Mouse (Mus musculus): ENCODE results near the gene Lamtor3.
"Not testable (repeated sequence)": the region's sequence is repeated elsewhere in the genome, so short reads cannot be mapped to it uniquely, and the experiment has no call there.

Lamtor3 gene

GRCm38 (mm10) chr3:137933986-137934385, 15.7 kb downstream of the Lamtor3 start:
- DNase-seq (ENCODE audit: low spot score in 2 of 2) = no peak

GRCm38 (mm10) chr3:137935570-137936525, 17.5 kb downstream of the Lamtor3 start:
- no peak for DNase-seq (ENCODE audit: low spot score in 2 of 2)

GRCm38 (mm10) chr3:137936541-137936940, 18.2 kb downstream of the Lamtor3 start:
- no peak for DNase-seq (ENCODE audit: low spot score in 2 of 2)

- no peak for DNase-seq (ENCODE audit: low spot score in 2 of 2)
Measured at GRCm38 (mm10) chr3:137938608-137939007, 20.3 kb downstream of the Lamtor3 start.

GRCm38 (mm10) chr3:137940757-137941156, 22.5 kb downstream of the Lamtor3 start:
- DNase-seq (ENCODE audit: low spot score in 2 of 2) = no peak

GRCm38 (mm10) chr3:137941555-137941954, 23.2 kb downstream of the Lamtor3 start:
- DNase-seq (ENCODE audit: low spot score in 2 of 2) = no peak

GRCm38 (mm10) chr3:137942098-137942622, 23.9 kb downstream of the Lamtor3 start:
- DNase-seq (ENCODE audit: low spot score in 2 of 2) = no peak

GRCm38 (mm10) chr3:137943737-137944154, 25.4 kb downstream of the Lamtor3 start:
- no peak for DNase-seq (ENCODE audit: low spot score in 2 of 2)

GRCm38 (mm10) chr3:137946827-137947226, 28.5 kb downstream of the Lamtor3 start:
- DNase-seq (ENCODE audit: low spot score in 2 of 2) = no peak

GRCm38 (mm10) chr3:137947525-137947924, 29.2 kb downstream of the Lamtor3 start:
- DNase-seq (ENCODE audit: low spot score in 2 of 2) = no peak

- DNase-seq (ENCODE audit: low spot score in 2 of 2) = no peak
Measured at GRCm38 (mm10) chr3:137950191-137950885, 32.0 kb downstream of the Lamtor3 start.

- DNase-seq (ENCODE audit: low spot score in 2 of 2) = not testable (repeated sequence)
Measured at GRCm38 (mm10) chr3:137951302-137951701, 33.0 kb downstream of the Lamtor3 start.

- no peak for DNase-seq (ENCODE audit: low spot score in 2 of 2)
Measured at GRCm38 (mm10) chr3:137951819-137952218, 33.5 kb downstream of the Lamtor3 start.

GRCm38 (mm10) chr3:137952225-137952913, 34.1 kb downstream of the Lamtor3 start:
- DNase-seq (ENCODE audit: low spot score in 2 of 2) = peak in 1 of 2 experiments; percentile 42

- DNase-seq (ENCODE audit: low spot score in 2 of 2) = no peak
Measured at GRCm38 (mm10) chr3:137952914-137953880, 34.9 kb downstream of the Lamtor3 start.

GRCm38 (mm10) chr3:137954256-137954916, 36.1 kb downstream of the Lamtor3 start:
- DNase-seq (ENCODE audit: low spot score in 2 of 2) = no peak

- DNase-seq (ENCODE audit: low spot score in 2 of 2) = no peak
Measured at GRCm38 (mm10) chr3:137955560-137956081, 37.3 kb downstream of the Lamtor3 start.

GRCm38 (mm10) chr3:137957864-137958263, 39.6 kb downstream of the Lamtor3 start:
- DNase-seq (ENCODE audit: low spot score in 2 of 2) = no peak

GRCm38 (mm10) chr3:137958352-137958751, 40.0 kb downstream of the Lamtor3 start:
- DNase-seq (ENCODE audit: low spot score in 2 of 2) = no peak

GRCm38 (mm10) chr3:137959456-137959855, 41.1 kb downstream of the Lamtor3 start:
- DNase-seq (ENCODE audit: low spot score in 2 of 2) = no peak
